Mouse (Mus musculus) liver, adult 10 weeks (tissue): ENCODE measurements around the gene Bag5. TPM values are rescaled to one million over a fixed set of nuclear protein-coding genes. Genes with fewer than 3 reads are reported as not detected.

Source experiments
- polyA plus RNA-seq: library from polyadenylated mRNA; stranded (reverse); fragments of 350-450 nt; fragmentation: Illumina TruSeq; extraction: RNeasy Lipid Tissue Mini Kit (QIAGEN cat#74804); gene quantifications from one replicate; pipeline ENCODE4 v1.2.3, GENCODE M21; 2014; ENCODE audit warnings: low read depth, low replicate concordance

The Bag5 gene
- 9.6 TPM for polyA plus RNA-seq

GRCm38 (mm10) chr12:111713004-111713651, at the start of gene Bag5, which contains the start of gene Apopt1:
Gene Bag5 (minus strand): TSS chr12:111713257.
Gene Apopt1 (plus strand): TSS chr12:111713261.

GRCm38 (mm10) chr12:111758381-111759175, 45.5 kb upstream of the Bag5 start, which contains the start of gene Klc1:
Gene Klc1 (plus strand): TSS chr12:111758849.

GRCm38 (mm10) chr12:111677882-111678669, 35.0 kb downstream of the Bag5 start, which contains the start of gene Trmt61a:
Gene Trmt61a (plus strand): TSS chr12:111678105.

GRCm38 (mm10) chr12:111672176-111672575, 40.9 kb downstream of the Bag5 start, which contains the start of gene Ckb:
Gene Ckb (minus strand): TSS chr12:111672338.

Other genes starting within 250 kb of the Bag5 start
- not detected for gene Gm266, start 227.4 kb downstream of the Bag5 start, polyA plus RNA-seq
- 429 TPM for gene Eif5, start 175.2 kb downstream of the Bag5 start, polyA plus RNA-seq
- 65.6 TPM for gene Mark3, start 138.7 kb downstream of the Bag5 start, polyA plus RNA-seq
- gene Ckb, start 40.9 kb downstream of the Bag5 start, polyA plus RNA-seq = not detected
- gene Trmt61a, start 35.2 kb downstream of the Bag5 start, polyA plus RNA-seq = 0.34 TPM
- gene Apopt1, start within 50 bp of the Bag5 start, polyA plus RNA-seq = 18.7 TPM
- gene Klc1, start 45.6 kb upstream of the Bag5 start, polyA plus RNA-seq = 1.4 TPM
- 0.32 TPM for gene Xrcc3, start 100.6 kb upstream of the Bag5 start, polyA plus RNA-seq
- 17.2 TPM for gene Zfyve21, start 100.9 kb upstream of the Bag5 start, polyA plus RNA-seq
- gene Ppp1r13b, start 194.9 kb upstream of the Bag5 start, polyA plus RNA-seq = 2.1 TPM